Mouse (Mus musculus): Measurements from ENCODE around the gene Cd151.

DNA sequence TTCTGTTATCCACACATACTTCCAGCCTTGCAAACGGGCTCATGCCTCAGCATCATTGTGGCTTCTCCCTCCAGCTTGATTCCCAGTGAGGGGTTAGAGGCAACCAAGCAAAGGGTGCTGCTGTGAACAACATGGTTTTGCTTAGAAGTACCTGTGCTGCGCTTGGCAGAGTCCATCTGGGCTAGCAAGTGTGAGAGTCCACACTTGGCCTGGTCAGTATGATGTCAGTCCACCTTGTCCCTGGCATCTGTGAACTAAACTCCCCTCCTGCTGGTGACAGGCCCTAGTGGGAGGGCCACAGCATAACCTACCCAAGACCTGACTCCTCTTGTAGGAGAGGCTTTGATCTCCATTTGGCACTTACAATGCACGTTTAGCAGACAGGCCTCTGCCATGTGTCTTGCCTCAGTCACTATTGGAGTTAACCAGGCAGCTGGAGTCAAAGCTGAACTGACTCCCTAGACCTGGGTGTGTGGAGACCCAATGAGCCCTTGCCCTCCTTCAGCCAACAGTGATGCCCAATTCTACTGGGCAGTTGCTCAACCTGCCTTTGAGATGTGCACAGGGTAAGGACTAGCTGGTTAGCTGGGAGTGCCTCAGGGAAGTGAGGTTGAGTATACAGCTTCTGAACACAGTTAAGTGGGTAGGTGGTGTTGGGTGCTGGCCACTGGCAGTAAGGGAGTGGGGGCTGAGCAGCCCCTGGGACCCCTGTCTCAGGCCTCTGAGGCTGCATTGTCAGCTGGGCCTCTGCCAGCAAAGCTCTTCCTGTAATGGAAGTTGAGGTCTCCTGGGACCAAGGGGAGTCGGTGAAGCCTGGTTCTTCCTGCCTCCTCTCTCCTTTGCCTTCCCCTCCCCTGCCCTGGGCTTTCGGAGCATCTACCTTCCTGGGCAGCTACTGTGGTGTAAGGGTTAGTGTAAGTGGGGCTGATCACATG, 17.3 kb downstream of the Cd151 start:
- TF ChIP-seq CTCF (conservative IDR thresholded peaks at IDR 0.05; ENCODE audit: low read length) = no peak
- TF ChIP-seq NANOG (IDR thresholded peaks at IDR 0.05; ENCODE audit: borderline replicate concordance, low read length) = no peak

All from E14TG2a.4 (cell line).